Mouse (Mus musculus): Measurements from ENCODE around the gene Slc47a2.

DNA sequence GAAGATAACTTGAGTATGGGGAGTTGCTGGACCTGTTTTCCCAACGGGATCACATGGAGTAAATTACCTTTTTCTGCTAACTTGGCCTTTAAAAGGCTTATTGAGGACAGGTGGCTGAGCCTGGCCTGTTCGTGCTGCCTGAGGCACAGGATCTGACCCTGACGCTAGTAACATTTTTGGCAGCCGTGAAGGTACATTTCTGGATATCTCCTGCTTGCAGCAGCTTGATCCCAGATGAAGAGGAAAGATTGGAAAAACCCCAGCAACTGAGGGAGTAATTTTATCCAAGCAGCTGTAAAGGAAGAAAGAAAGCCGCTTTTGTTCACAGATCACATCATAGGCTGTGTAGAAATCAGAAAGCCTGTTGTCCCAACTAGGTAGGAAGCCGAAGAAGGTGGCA lies 58.3 kb downstream of the Slc47a2 start:
- TF ChIP-seq CTCF (IDR thresholded peaks at IDR 0.05; ENCODE audit: control insufficient read depth, insufficient read depth, low read length) = no peak
- no peak for TF ChIP-seq POLR2A (IDR thresholded peaks at IDR 0.05; ENCODE audit: borderline replicate concordance, control insufficient read depth, low read depth, low read length)
